Mouse (Mus musculus) C2C12 (cell line): Measurements from ENCODE around the gene Nedd9. TPM values are rescaled to one million over a fixed set of nuclear protein-coding genes. Genes with fewer than 3 reads are reported as not detected.

Source experiments
- H3K27me3 ChIP-seq: one replicate; pipeline ENCODE4 v1.6.1; 2011; ENCODE audit not compliant: control insufficient read depth, insufficient read depth, insufficient read length
- H3K36me3 ChIP-seq: one replicate; pipeline ENCODE4 v1.6.1; 2011; ENCODE audit not compliant: control insufficient read depth, insufficient read depth
- H3K4me3 ChIP-seq: one replicate; pipeline ENCODE4 v1.5.1; 2011; ENCODE audit warnings: mild to moderate bottlenecking, control low read depth; ENCODE audit not compliant: poor library complexity, insufficient read depth, severe bottlenecking
- H3K79me2 ChIP-seq: one replicate; pipeline ENCODE4 v1.6.1; 2011; ENCODE audit not compliant: control insufficient read depth, insufficient read depth
- H3K79me3 ChIP-seq: one replicate; pipeline ENCODE4 v1.6.1; 2011; ENCODE audit warnings: low read depth, control low read depth
- H3ac ChIP-seq: one replicate; pipeline ENCODE3; 2011; ENCODE audit warnings: low read depth; ENCODE audit not compliant: control insufficient read depth, insufficient read length
- CEBPB ChIP-seq: IDR thresholded peaks from one replicate; pipeline ENCODE4 v1.6.1; 2011; ENCODE audit warnings: low read depth, mild to moderate bottlenecking, control low read depth, moderate library complexity
- CTCF ChIP-seq: IDR thresholded peaks from one replicate; pipeline ENCODE4 v1.5.1; 2011; ENCODE audit not compliant: control insufficient read depth, insufficient read depth, insufficient read length
- FOSL1 ChIP-seq: IDR thresholded peaks from one replicate; pipeline ENCODE4 v1.8.0; 2011; ENCODE audit warnings: mild to moderate bottlenecking, low read length; ENCODE audit not compliant: poor library complexity, insufficient read depth, severe bottlenecking
- MAX ChIP-seq: IDR thresholded peaks from one replicate; pipeline ENCODE4 v1.6.1; 2011; ENCODE audit warnings: mild to moderate bottlenecking, control low read depth
- MYOD1 ChIP-seq: IDR thresholded peaks from one replicate; pipeline ENCODE4 v1.6.1; 2011; ENCODE audit warnings: low read depth; ENCODE audit not compliant: control insufficient read depth, insufficient read length
- MYOG ChIP-seq: IDR thresholded peaks from one replicate; pipeline ENCODE4 v1.6.1; 2011; ENCODE audit not compliant: control insufficient read depth, insufficient read length; ENCODE audit errors: extremely low read depth
- USF1 ChIP-seq: IDR thresholded peaks from one replicate; pipeline ENCODE4 v1.6.1; 2011; ENCODE audit warnings: low read depth, mild to moderate bottlenecking, control low read depth, moderate library complexity
- polyA plus RNA-seq: library from polyadenylated mRNA; unstranded; fragments of >200 nt; fragmentation: generic; extraction: Trizol; gene quantifications from one replicate; pipeline ENCODE4 v1.2.1, GENCODE M21; 2012; ENCODE audit warnings: missing spikeins

The Nedd9 gene
- polyA plus RNA-seq, 1 experiment = 6.7 TPM

DNA sequence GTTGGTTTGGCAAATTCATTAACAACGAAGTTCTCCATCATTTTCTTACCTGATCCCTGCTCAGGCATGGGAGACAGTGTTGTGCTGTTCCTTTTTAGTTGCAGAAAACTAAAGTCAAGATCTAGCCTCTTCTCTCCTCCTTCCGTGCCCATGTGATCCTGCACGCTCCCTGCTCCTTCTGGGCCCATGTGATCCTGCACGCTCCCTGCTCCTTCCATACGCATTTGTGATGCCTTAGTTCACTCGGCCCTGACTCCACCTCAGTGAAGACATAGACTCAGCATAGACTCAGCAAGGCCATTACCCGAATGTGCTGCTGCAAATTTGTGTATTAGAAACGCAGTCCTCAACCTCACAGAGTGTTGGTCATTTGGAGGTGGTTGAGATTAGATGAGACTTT is 3.1 kb upstream of the Nedd9 start:
- Histone ChIP-seq H3K4me3 (no peak overlapping the region), H3K79me2 (no peaks in the 10 kb centered on the region), H3K79me3 (no peaks in the 10 kb centered on the region), H3ac (no peak overlapping the region), H3K27me3 (no peaks in the 10 kb centered on the region), H3K36me3 (no peaks in the 10 kb centered on the region)
- TF ChIP-seq MYOG (no peak), MAX (no peak), CTCF (no peak), USF1 (no peak), FOSL1 (no peak), MYOD1 (no peak), CEBPB (no peak)

- TF ChIP-seq MYOG = no peak
- no peak for TF ChIP-seq CEBPB
- no peak for TF ChIP-seq CTCF
- TF ChIP-seq MAX = no peak
- TF ChIP-seq USF1 = no peak
- TF ChIP-seq FOSL1 = no peak
- TF ChIP-seq MYOD1 = no peak
- Histone ChIP-seq H3K4me3 (no peak overlapping the region), H3K79me3 (no peaks in the 10 kb centered on the region), H3K79me2 (no peaks in the 10 kb centered on the region), H3K27me3 (no peaks in the 10 kb centered on the region), H3ac (no peak overlapping the region), H3K36me3 (no peaks in the 10 kb centered on the region)
Measured at GRCm38 (mm10) chr13:41489705-41490275, 2.6 kb upstream of the Nedd9 start.

DNA sequence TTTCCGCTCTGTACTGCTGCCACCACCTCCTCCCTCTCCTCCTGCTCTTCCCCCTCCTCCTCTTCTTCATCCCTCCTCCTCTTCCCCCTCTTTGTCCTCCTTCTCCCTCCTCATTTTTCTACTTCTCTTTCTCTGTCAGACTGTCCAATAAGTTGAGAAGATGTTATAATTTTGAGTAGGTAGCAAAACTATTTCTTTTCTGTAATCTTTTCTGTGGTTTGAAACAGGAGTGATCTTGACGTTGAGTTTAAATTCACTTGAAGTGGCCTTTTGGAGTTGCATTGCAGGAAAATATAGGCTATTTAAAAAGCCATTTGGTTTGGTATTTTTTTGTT is 214 bp upstream of the Nedd9 start:
- Histone ChIP-seq H3K36me3 (no peaks in the 10 kb centered on the region), H3K79me3 (no peaks in the 10 kb centered on the region), H3K27me3 (no peaks in the 10 kb centered on the region), H3K79me2 (no peaks in the 10 kb centered on the region), H3ac (no peak overlapping the region), H3K4me3 (no peak overlapping the region)
- no peak for TF ChIP-seq CEBPB
- no peak for TF ChIP-seq MAX
- TF ChIP-seq MYOG = no peak
- TF ChIP-seq MYOD1 = no peak
- no peak for TF ChIP-seq CTCF
- TF ChIP-seq FOSL1 = no peak
- no peak for TF ChIP-seq USF1

DNA sequence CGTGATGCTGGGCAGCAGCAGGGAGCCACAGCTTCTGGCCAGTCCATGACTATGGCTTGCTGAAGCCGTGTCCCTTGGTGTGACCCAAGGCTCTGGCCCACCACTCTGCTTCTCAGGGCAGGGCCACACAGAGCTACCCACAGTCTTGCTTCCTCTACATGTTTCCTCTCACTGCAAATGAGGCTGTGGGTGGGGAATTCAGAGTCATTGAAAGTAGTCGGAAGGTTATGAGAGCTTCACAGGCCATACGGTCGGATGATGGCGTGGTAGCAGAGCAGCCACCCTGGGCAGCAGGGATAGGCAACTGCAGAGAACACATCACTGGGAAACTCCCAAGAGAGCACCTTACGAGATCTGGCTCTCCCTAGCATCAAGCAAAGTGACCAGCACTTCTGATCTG is 3.2 kb downstream of the Nedd9 start:
- Histone ChIP-seq H3K4me3 (no peak overlapping the region), H3K79me2 (no peaks in the 10 kb centered on the region), H3K36me3 (no peaks in the 10 kb centered on the region), H3K27me3 (no peaks in the 10 kb centered on the region), H3K79me3 (no peaks in the 10 kb centered on the region), H3ac (no peak overlapping the region)
- TF ChIP-seq USF1 = no peak
- no peak for TF ChIP-seq FOSL1
- TF ChIP-seq MYOD1 = no peak
- TF ChIP-seq CTCF = no peak
- no peak for TF ChIP-seq MYOG
- no peak for TF ChIP-seq CEBPB
- no peak for TF ChIP-seq MAX

- Histone ChIP-seq H3K4me3 (no peak overlapping the region), H3K36me3 (no peaks in the 10 kb centered on the region), H3K27me3 (no peaks in the 10 kb centered on the region), H3K79me2 (no peaks in the 10 kb centered on the region), H3ac (no peak overlapping the region), H3K79me3 (no peaks in the 10 kb centered on the region)
- TF ChIP-seq FOSL1 = no peak
- no peak for TF ChIP-seq CEBPB
- TF ChIP-seq MYOD1 = no peak
- no peak for TF ChIP-seq MAX
- no peak for TF ChIP-seq CTCF
- TF ChIP-seq USF1 = no peak
- no peak for TF ChIP-seq MYOG
Measured at GRCm38 (mm10) chr13:41482408-41483011, 4.7 kb downstream of the Nedd9 start.
